Mouse (Mus musculus): ENCODE measurements around the gene Foxj3.

DNA sequence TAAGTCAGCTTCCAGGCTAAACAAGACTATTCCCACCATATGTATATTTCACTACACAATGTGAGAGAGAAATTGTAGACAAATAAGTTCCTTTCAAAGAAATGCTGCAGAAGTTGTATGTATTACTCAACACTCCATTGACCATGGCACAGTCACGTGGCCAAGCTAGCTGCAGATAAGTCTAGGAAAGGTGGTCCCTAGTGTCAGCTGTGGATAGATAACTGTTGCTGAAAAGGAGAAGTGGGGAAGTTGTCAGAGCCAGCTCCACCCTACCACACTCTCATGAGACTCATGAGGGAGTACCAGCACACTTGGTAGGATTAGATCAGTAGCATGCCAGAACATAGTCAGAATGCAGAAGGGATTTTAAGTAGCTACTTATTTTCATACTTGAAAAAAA, 72.7 kb downstream of the Foxj3 start:
- TF ChIP-seq POLR2A (IDR thresholded peaks at IDR 0.05; ENCODE audit: insufficient read depth, low read length) (no peak), CTCF (IDR thresholded peaks at IDR 0.05; ENCODE audit: low read depth, low read length) (no peak)
